Mouse (Mus musculus) intestine, embryonic 15.5 days (tissue): ENCODE results near the gene Mup20. TPM values are rescaled to one million over a fixed set of nuclear protein-coding genes. Genes with fewer than 3 reads are reported as not detected.
"Not testable (repeated sequence)": the region's sequence is repeated elsewhere in the genome, so short reads cannot be mapped to it uniquely, and the experiment has no call there.

Source experiments
- ATAC-seq: fragments of 200-750 bp; cut with Nextera tagmentation; 2 replicates; pipeline ENCODE4 v1.8.0; 2017; ENCODE audit warnings: moderate TSS enrichment, moderate library complexity
- H3K27ac ChIP-seq: fragments of 300-500 bp; sonication (generic); 2 replicates; pipeline ENCODE4 v1.5.1; 2015; ENCODE audit warnings: mild to moderate bottlenecking, inconsistent platforms
- H3K27me3 ChIP-seq: fragments of 300-500 bp; sonication (generic); replicated peaks from 2 replicates; pipeline ENCODE4 v1.6.1; 2015; ENCODE audit warnings: inconsistent platforms
- H3K36me3 ChIP-seq: fragments of 300-500 bp; sonication (generic); 2 replicates; pipeline ENCODE4 v1.6.1; 2015; ENCODE audit warnings: inconsistent platforms
- H3K4me1 ChIP-seq: fragments of 300-500 bp; sonication (generic); replicated peaks from 2 replicates; pipeline ENCODE4 v1.6.1; 2015; ENCODE audit warnings: inconsistent platforms
- H3K4me2 ChIP-seq: fragments of 300-500 bp; sonication (generic); replicated peaks from 2 replicates; pipeline ENCODE4 v1.6.1; 2015; ENCODE audit warnings: mild to moderate bottlenecking, inconsistent platforms
- H3K4me3 ChIP-seq: fragments of 300-500 bp; sonication (generic); replicated peaks from 2 replicates; pipeline ENCODE4 v1.5.1; 2015; ENCODE audit warnings: inconsistent platforms
- H3K9ac ChIP-seq: fragments of 300-500 bp; sonication (generic); 2 replicates; pipeline ENCODE4 v1.6.1; 2015; ENCODE audit warnings: inconsistent platforms
- H3K9me3 ChIP-seq: fragments of 300-500 bp; sonication (generic); 2 replicates; pipeline ENCODE4 v1.6.1; 2016; ENCODE audit warnings: inconsistent platforms
- WGBS: fragments of 180-500 bp; shearing (Covaris S2); methylation state at CpG from one replicate; pipeline ENCODE4 v1.1.7; 2015; 5-methylcytosine and 5-hydroxymethylcytosine counted together
- polyA plus RNA-seq: library from polyadenylated mRNA; unstranded; fragments of >200 nt; fragmentation: Nextera tagmentation; extraction: Ambion mirVana; gene quantifications from 2 replicates; pipeline ENCODE4 v1.2.1, GENCODE M21; 2015

The Mup20 gene
- not detected in 2 replicates for polyA plus RNA-seq

DNA sequence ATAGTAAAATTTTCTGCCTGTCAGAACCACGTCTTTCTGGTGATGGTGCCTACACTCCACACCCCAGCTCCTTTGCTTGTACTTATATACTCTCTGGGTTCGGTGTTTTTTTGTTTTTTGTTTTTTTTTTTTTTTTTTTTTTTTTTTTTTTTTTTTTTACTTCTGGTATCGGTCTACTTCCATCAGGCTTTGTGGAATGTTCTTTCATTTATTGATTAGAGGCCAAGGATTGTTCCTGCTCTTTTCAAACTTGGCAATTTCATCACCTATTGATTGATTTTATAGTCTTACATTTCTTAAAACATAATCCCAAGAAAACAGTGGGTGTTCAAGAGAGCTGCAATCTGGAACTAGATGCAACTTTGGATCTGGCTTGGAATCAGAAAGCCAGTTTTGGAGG, at the start of gene Mup20:
Gene Mup20 (minus strand): TSS at position 101 of the 400 bp plus-strand sequence.
- not testable (repeated sequence) for H3K4me2 ChIP-seq, H3K9me3 ChIP-seq, H3K4me3 ChIP-seq, H3K27ac ChIP-seq, H3K36me3 ChIP-seq, H3K4me1 ChIP-seq, H3K27me3 ChIP-seq, H3K9ac ChIP-seq, ATAC-seq
- WGBS, result 63% methylated on average over 3 of the region's 3 CpGs

DNA sequence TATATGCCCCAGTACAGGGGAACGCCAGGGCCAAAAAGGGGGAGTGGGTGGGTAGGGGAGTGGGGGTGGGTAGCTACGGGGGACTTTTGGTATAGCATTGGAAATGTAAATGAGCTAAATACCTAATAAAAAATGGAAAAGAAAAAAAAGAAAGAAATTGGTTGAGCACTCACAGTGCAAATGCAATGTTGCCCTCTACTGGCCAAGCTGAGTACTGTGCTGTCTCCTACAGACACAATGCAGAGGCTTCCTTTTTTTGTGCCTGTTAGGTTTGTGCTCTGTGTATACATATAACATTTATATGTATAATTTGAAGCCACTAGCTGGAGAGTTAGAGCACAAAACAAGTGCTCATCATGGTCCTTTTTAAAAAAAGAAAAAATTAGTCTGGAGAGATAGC, 49.4 kb upstream of the Mup20 start:
- not testable (repeated sequence) for H3K27me3 ChIP-seq, H3K4me3 ChIP-seq, H3K9ac ChIP-seq, ATAC-seq, H3K9me3 ChIP-seq, H3K4me1 ChIP-seq, H3K27ac ChIP-seq, H3K36me3 ChIP-seq, H3K4me2 ChIP-seq
- WGBS, result 78% methylated on average over 2 of the region's 2 CpGs

DNA sequence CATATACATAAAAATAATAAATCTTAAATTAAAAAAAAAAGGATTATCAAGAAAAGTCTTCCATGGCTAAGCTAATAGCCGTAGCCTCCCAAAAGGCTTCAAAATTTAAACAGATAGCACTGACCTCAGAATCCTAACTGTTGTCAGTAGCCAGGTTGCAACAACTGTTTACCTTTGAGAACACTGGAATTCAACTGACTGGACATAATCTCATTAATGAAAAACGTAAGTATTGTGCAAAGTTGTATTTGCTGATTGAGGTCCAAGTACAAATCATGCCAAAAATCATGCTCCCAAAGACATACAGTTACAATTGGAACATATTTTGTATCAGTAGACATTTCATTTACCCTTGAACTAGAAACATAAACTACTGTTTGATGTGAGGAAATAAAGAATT, 34.0 kb upstream of the Mup20 start:
- no peak overlapping the region for H3K4me3 ChIP-seq
- no peak for ATAC-seq
- WGBS, result 84% methylated on average over 2 of the region's 2 CpGs

DNA sequence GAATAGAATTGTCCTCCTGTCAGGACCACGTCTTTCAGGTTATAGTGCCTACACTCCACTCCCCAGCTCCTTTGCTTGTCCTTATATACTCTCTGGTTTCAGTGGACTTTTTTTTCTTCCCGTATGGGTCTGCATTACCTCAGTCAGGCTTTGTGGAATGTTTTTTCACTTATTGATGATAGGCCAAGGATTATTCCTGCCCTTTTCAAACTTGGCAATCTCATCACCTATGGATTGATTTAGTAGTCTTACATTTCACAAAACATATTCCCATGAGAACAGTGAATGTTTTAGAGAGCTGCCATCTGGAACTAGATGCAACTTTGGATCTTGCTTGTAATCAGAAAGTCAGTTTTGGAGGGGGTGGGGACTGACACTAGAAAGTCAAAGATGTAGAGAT, 33.3 kb upstream of the Mup20 start, which contains the start of gene Mup3:
Gene Mup3 (minus strand): TSS at position 102 of the 400 bp plus-strand sequence.
- ATAC-seq, result no peak
- Histone ChIP-seq H3K4me3 (no peak within 1 kb of the TSS), H3K27ac (no peak within 1 kb of the TSS), H3K9me3 (no peaks in the 10 kb centered on the region), H3K9ac (no peak within 1 kb of the TSS), H3K4me2 (no peak within 1 kb of the TSS), H3K36me3 (no peaks in the 10 kb centered on the region), H3K27me3 (no peaks in the 10 kb centered on the region), H3K4me1 (no peaks in the 10 kb centered on the region)
- WGBS, result 81% methylated on average over 2 of the region's 2 CpGs

More for the DNA sequence above, 34.0 kb upstream of the Mup20 start:
- no peaks in the 10 kb centered on the region for H3K9me3 ChIP-seq
- H3K9ac ChIP-seq, result no peak overlapping the region
- no peaks in the 10 kb centered on the region for H3K27me3 ChIP-seq
- H3K36me3 ChIP-seq, result no peaks in the 10 kb centered on the region
- no peak overlapping the region for H3K4me2 ChIP-seq
- H3K4me1 ChIP-seq, result no peaks in the 10 kb centered on the region
- no peak overlapping the region for H3K27ac ChIP-seq

DNA sequence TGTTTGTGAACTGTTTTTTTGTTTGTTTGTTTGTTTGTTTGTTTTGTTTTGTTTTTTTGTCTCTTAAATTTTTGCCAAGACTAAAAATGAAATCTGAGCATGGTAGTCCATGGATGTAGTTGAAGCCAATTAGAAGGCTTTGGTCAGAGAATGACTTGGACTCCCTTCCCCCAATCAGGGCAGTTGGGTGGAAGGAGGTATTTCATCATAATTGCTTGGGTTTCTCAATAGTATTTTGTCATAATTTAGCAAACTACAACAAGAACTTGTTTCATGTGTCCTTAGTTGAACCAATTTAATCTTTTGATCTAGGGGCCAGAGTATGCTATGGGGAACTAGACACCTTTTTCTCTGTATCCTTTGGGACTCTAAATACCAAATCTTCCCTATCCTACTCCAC, 28.8 kb upstream of the Mup20 start:
- Histone ChIP-seq H3K4me1 (no peaks in the 10 kb centered on the region), H3K4me3 (no peak overlapping the region), H3K4me2 (no peak overlapping the region), H3K27ac (no peak overlapping the region), H3K36me3 (no peaks in the 10 kb centered on the region), H3K27me3 (no peaks in the 10 kb centered on the region), H3K9me3 (no peaks in the 10 kb centered on the region), H3K9ac (no peak overlapping the region)
- no peak for ATAC-seq

DNA sequence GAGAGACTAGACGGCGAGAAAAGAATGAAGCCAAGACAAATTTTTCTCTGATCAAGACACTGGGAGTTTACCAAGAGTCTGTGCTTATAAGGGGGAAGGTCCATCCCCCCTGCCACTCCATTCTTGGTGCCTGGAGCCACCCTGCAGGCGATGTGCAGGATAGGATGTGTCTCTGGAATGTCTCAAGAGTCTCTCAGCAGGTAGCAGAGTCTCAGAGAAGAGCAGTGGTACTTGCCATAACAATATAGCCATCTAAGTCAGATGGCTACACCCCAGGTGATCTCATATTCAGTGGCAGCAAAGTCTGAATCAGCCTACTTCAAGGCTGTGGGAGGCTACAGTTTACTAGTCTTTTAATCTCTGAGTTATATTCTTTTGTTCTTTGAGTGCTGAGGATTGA, 21.2 kb upstream of the Mup20 start:
- no peak overlapping the region for H3K27ac ChIP-seq
- H3K9ac ChIP-seq, result no peak overlapping the region
- H3K4me2 ChIP-seq, result no peak overlapping the region
- no peaks in the 10 kb centered on the region for H3K9me3 ChIP-seq
- WGBS, result 51% methylated on average over 3 of the region's 3 CpGs
- no peaks in the 10 kb centered on the region for H3K27me3 ChIP-seq
- H3K4me3 ChIP-seq, result no peak overlapping the region
- H3K4me1 ChIP-seq, result no peaks in the 10 kb centered on the region
- H3K36me3 ChIP-seq, result no peaks in the 10 kb centered on the region
- ATAC-seq, result no peak

DNA sequence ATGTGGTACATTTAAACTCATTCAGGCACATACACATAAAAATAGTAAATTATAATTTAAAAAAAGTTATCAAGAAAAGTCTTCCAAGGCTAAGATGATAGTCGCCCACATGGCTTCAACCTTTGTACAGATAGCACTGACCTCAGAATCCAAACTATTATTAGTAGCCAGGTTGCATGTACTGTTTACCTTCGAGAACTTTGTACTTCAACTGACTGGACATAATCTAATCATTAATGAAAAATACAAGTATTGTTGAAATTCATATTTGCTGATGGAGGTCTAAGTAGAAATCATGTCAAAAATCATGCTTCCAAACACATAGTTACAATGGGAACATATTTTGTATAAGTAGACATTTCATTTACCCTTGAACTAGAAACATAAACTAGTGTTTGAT, 822 bp upstream of the Mup20 start:
- whole genome bisulfite sequencing, result 74% methylated on average over 2 of the region's 2 CpGs
- ATAC-seq, H3K27me3 ChIP-seq, H3K9me3 ChIP-seq, H3K4me1 ChIP-seq, H3K4me3 ChIP-seq, H3K9ac ChIP-seq, H3K4me2 ChIP-seq, H3K36me3 ChIP-seq, H3K27ac ChIP-seq: not testable (repeated sequence)

DNA sequence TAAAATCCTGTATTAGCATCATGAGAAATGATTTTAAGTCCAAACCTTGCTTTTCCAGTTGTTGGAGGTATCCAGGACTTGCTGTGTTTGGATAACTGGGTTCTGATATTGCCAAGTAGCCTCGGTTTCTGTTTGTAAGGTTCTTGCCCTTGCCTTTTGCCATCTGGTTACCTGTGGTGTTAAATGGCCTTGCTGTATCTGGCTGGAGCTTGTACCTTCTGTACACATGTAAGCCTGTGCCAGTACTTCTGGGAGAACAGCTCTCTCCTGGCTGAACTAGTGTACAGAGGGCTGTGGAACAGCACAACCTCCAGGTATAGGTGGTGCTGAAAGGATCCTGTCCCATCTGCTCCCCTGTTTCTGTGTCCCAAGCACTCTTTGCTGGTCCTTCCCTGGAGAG, 27.7 kb downstream of the Mup20 start:
- WGBS, result 88% methylated on average over 1 of the region's 1 CpGs
- H3K4me1 ChIP-seq, result no peaks in the 10 kb centered on the region
- no peak for ATAC-seq

DNA sequence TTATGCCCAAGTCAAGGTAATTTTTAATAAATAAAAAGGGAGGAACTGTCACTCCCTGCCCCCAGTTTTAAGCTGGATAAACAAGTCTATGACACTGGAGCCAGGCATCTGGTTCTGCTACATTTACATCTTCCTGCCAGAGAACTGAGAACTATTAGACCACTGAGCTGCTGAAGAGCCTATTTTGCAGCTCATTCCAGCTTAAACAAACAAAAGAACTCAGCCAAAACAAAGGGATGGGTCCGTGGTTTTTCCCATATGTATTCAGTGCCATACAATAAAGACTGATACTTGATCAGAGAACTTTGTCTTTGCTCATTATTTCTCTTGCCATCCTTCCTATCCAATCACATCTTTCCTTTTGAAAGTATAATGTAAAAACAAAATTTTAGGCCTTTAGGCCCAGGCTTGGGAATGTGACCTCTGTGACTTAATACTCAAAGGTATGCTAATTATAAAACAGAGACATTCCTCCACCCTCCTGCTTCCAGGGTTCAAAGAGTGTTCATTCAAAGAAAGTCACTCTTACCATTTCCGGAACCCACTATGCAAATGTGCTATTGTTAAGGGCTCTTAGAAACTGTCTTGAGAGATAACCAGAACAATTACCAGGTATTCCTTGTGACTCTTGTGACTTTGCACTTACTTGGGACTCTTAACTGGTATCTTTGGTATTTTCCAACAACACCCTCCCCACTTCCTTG, 29.6 kb downstream of the Mup20 start:
- Histone ChIP-seq H3K4me3 (no peak overlapping the region), H3K9ac (no peak overlapping the region), H3K27ac (no peak overlapping the region), H3K4me2 (no peak overlapping the region), H3K27me3 (no peaks in the 10 kb centered on the region), H3K36me3 (no peaks in the 10 kb centered on the region), H3K9me3 (no peaks in the 10 kb centered on the region), H3K4me1 (no peaks in the 10 kb centered on the region)
- WGBS, result 58% methylated on average over 2 of the region's 2 CpGs
- no peak for ATAC-seq

More for the DNA sequence above, 27.7 kb downstream of the Mup20 start:
- no peak overlapping the region for H3K9ac ChIP-seq
- H3K9me3 ChIP-seq, result no peaks in the 10 kb centered on the region
- H3K27ac ChIP-seq, result no peak overlapping the region
- no peaks in the 10 kb centered on the region for H3K36me3 ChIP-seq
- H3K27me3 ChIP-seq, result no peaks in the 10 kb centered on the region
- H3K4me2 ChIP-seq, result no peak overlapping the region
- no peak overlapping the region for H3K4me3 ChIP-seq

DNA sequence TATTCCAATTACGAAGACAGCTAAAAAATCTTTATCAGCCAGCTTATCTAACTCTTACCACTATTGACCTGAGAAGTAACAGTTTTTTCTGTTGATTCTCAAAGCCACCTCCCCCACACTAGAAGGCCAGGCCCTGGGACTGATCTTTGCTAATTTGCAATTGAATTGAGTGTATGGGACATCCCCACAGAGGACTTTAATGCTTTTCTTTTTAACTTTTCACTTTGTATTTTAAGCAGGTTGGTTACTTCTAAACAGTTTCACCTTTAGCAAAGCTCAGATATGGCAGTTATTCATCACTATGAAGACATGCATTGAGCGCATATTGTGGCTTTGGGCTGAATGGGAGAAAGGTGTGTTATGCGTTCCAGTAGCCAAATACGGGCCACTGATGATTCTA, 30.3 kb downstream of the Mup20 start:
- 90% methylated on average over 4 of the region's 4 CpGs for WGBS
- no peak overlapping the region for H3K4me3 ChIP-seq

DNA sequence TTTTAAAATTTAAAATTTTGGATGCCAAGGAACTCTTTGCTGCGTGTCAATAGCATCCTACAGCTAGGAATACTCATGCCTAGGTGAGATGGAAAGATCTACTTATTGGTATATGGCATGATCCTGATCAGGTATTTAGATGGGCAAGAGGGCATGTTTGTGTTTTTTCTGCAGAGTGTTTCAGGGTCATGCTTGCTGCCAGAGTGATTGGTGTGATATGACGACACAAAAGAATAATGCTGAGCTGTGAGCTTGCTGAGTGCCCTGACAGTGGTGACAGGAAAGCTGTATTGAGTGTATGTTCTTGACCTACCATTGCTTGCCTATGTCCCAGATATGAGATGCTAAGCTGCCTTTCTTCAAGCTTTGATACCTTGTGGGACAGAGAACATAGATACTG, 30.8 kb downstream of the Mup20 start:
- H3K27ac ChIP-seq, result no peak overlapping the region
- no peaks in the 10 kb centered on the region for H3K36me3 ChIP-seq
- H3K9ac ChIP-seq, result no peak overlapping the region
- no peak for ATAC-seq
- H3K4me2 ChIP-seq, result no peak overlapping the region
- H3K9me3 ChIP-seq, result no peaks in the 10 kb centered on the region
- WGBS, result 82% methylated on average over 2 of the region's 2 CpGs
- no peaks in the 10 kb centered on the region for H3K4me1 ChIP-seq
- H3K27me3 ChIP-seq, result no peaks in the 10 kb centered on the region
- H3K4me3 ChIP-seq, result no peak overlapping the region

More for the DNA sequence above, 30.3 kb downstream of the Mup20 start:
- no peak overlapping the region for H3K9ac ChIP-seq
- no peaks in the 10 kb centered on the region for H3K36me3 ChIP-seq
- H3K27ac ChIP-seq, result no peak overlapping the region
- ATAC-seq, result no peak
- no peaks in the 10 kb centered on the region for H3K9me3 ChIP-seq
- no peak overlapping the region for H3K4me2 ChIP-seq
- no peaks in the 10 kb centered on the region for H3K4me1 ChIP-seq
- H3K27me3 ChIP-seq, result no peaks in the 10 kb centered on the region

DNA sequence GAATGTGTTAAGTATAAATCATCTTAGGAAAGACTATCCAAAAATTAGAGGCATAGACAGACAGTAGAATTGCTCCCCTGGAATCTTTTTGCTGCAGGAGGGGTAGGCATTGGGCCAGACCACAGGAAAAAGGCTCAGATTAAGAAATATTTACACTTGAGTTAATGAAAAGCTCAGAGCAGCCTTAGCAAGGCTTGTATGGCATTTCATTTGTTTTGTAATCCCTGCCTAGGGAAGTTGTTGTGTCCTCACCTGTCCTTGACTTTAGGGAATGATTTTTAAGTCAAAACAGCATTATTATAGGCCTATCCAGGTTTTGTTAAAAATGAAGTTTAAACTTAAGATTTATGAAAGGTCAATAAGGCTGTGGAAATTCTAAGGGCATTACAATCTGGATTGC, 33.4 kb downstream of the Mup20 start:
- not testable (repeated sequence) for H3K4me1 ChIP-seq, H3K27me3 ChIP-seq, H3K36me3 ChIP-seq, H3K9ac ChIP-seq, H3K4me2 ChIP-seq, ATAC-seq, H3K27ac ChIP-seq, H3K9me3 ChIP-seq, H3K4me3 ChIP-seq
